Comparison of ENCODE assay signal across 25 mouse cellular contexts in the genomic region with DNA sequence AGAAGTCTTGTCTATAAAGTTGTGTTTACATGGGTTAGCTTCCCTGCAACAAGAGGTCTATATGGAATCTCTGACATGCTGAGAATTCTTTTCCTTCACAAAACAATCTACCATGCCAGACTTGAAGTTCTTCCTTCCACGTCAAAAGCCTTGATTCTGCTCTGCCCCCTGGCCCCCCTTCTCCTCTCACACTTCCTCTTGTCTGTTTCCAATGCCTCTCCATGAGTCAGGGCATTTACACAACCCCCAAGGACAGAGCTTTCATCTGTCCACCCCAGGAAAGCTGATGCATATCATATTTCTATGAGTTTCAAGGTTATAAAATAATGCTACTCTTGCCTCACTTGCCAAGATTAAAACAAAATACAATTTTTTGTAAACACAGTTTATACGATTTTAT.
DNase-seq lines count a peak whose midpoint lies in the region; ATAC-seq and TF ChIP-seq lines count a peak whose summit lies in the region.
"Had no signal": no experiment of that assay in that cellular context is flagged by ENCODE, and none has a peak within 500 bp of the region (broad histone marks: within the 10 kb centered on the region; RNA-seq: fewer than 3 reads in every experiment).

No protein-coding gene starts in this region.

- H3K4me2 ChIP-seq in hindbrain, postnatal 0 days (ENCODE audit: low read depth, low read length), result no peak overlapping the region
- no peak overlapping the region for H3K4me2 ChIP-seq in midbrain, embryonic 13.5 days (replicated peaks)
- H3K4me2 ChIP-seq: embryonic facial prominence, embryonic 12.5 days; embryonic facial prominence, embryonic 15.5 days; heart, embryonic 11.5 days; hindbrain, embryonic 12.5 days; hindbrain, embryonic 15.5 days had no signal

- peak; percentile 17 for DNase-seq in Muller cell, postnatal 12 days (ENCODE audit: inconsistent ontology term)
- DNase-seq in adrenal gland, adult 18-20 months (ENCODE audit: low spot score in 2 of 2), result peak; percentile 20 to 43
- DNase-seq in adrenal gland, postnatal 10 days, result peak; percentile 71
- peak; percentile 78 to 82 for DNase-seq in adrenal gland, postnatal 36 days
- DNase-seq in hindbrain, postnatal 0 days (ENCODE audit: low spot score), result no peak
- DNase-seq in right cerebral cortex, postnatal 4 days, result no peak
- DNase-seq in right cerebral cortex, postnatal 10 days (ENCODE audit: low spot score in 2 of 2), result no peak
- DNase-seq: cerebellum, adult 11 months; cerebellum, adult 2 months; cerebellum, adult 9-11 months; cerebellum, postnatal 25 days; forebrain, postnatal 0 days; gastrocnemius, adult 2 months; gastrocnemius, postnatal 14 days had no signal

- no peaks in the 10 kb centered on the region for H3K36me3 ChIP-seq in hindbrain, postnatal 0 days (ENCODE audit: insufficient read depth, low read length)
- no peaks in the 10 kb centered on the region for H3K36me3 ChIP-seq in midbrain, embryonic 13.5 days
- H3K36me3 ChIP-seq: embryonic facial prominence, embryonic 12.5 days; embryonic facial prominence, embryonic 15.5 days; G1E; hindbrain, embryonic 12.5 days; hindbrain, embryonic 15.5 days had no signal

- H3K4me3 ChIP-seq in hindbrain, postnatal 0 days (ENCODE audit: low read length), result no peak overlapping the region
- no peak overlapping the region for H3K4me3 ChIP-seq in midbrain, embryonic 13.5 days (replicated peaks)
- H3K4me3 ChIP-seq: embryonic facial prominence, embryonic 12.5 days; embryonic facial prominence, embryonic 15.5 days; gastrocnemius, adult 2 months; hindbrain, embryonic 12.5 days; hindbrain, embryonic 15.5 days had no signal

- H3K9me3 ChIP-seq in hindbrain, postnatal 0 days (ENCODE audit: low read length), result no peaks in the 10 kb centered on the region
- H3K9me3 ChIP-seq in midbrain, embryonic 13.5 days, result no peaks in the 10 kb centered on the region
- H3K9me3 ChIP-seq: embryonic facial prominence, embryonic 12.5 days; embryonic facial prominence, embryonic 15.5 days; hindbrain, embryonic 12.5 days; hindbrain, embryonic 15.5 days had no signal

- H3K9ac ChIP-seq in hindbrain, postnatal 0 days (replicated peaks; ENCODE audit: low read length), result no peak overlapping the region
- H3K9ac ChIP-seq in midbrain, embryonic 13.5 days (replicated peaks), result no peak overlapping the region
- H3K9ac ChIP-seq: embryonic facial prominence, embryonic 12.5 days; embryonic facial prominence, embryonic 15.5 days; forebrain, postnatal 0 days; hindbrain, embryonic 12.5 days; hindbrain, embryonic 15.5 days had no signal

- no peaks in the 10 kb centered on the region for H3K4me1 ChIP-seq in hindbrain, postnatal 0 days (ENCODE audit: insufficient read depth, low read length)
- no peaks in the 10 kb centered on the region for H3K4me1 ChIP-seq in midbrain, embryonic 13.5 days (replicated peaks)
- H3K4me1 ChIP-seq: embryonic facial prominence, embryonic 12.5 days; embryonic facial prominence, embryonic 15.5 days; hindbrain, embryonic 12.5 days; hindbrain, embryonic 15.5 days had no signal

- 61% methylated on average over 2 of the region's 2 CpGs for WGBS in hindbrain, postnatal 0 days
- WGBS in midbrain, embryonic 13.5 days, result 77% methylated on average over 2 of the region's 2 CpGs

- no peak overlapping the region for H3K27ac ChIP-seq in hindbrain, postnatal 0 days
- H3K27ac ChIP-seq in midbrain, embryonic 13.5 days, result no peak overlapping the region
- H3K27ac ChIP-seq: embryonic facial prominence, embryonic 12.5 days; embryonic facial prominence, embryonic 15.5 days; gastrocnemius, adult 2 months; hindbrain, embryonic 12.5 days; hindbrain, embryonic 15.5 days had no signal

- H3K27me3 ChIP-seq in hindbrain, postnatal 0 days (ENCODE audit: insufficient read depth, low read length), result no peaks in the 10 kb centered on the region
- no peaks in the 10 kb centered on the region for H3K27me3 ChIP-seq in midbrain, embryonic 13.5 days
- H3K27me3 ChIP-seq: CH12.LX; embryonic facial prominence, embryonic 12.5 days; embryonic facial prominence, embryonic 15.5 days; hindbrain, embryonic 12.5 days; hindbrain, embryonic 15.5 days had no signal

- no peak for TF ChIP-seq CTCF in hindbrain, postnatal 0 days (IDR thresholded peaks at IDR 0.05; ENCODE audit: low read depth)

- ATAC-seq in hindbrain, postnatal 0 days, result no peak
- ATAC-seq in midbrain, embryonic 13.5 days, result no peak
- ATAC-seq: forebrain, embryonic 14.5 days; forebrain, postnatal 0 days; inflammation-experienced regulatory T-cells, adult 6 months; intestine, embryonic 16.5 days had no signal

Comparison
In these comparisons a context has a peak if more than half of its experiments do, and no peak if none do; other contexts are left out.
1. DNase-seq: peak in Muller cell, postnatal 12 days (single experiment), adrenal gland, adult 18-20 months (2 of 2), adrenal gland, postnatal 10 days (single experiment) and adrenal gland, postnatal 36 days (2 of 2); none in hindbrain, postnatal 0 days (single experiment), right cerebral cortex, postnatal 4 days (single experiment) and right cerebral cortex, postnatal 10 days (0 of 2).